ENCODE assay signal across 8 mouse cellular contexts in genomic region chr6:50312647-50313046, GRCm38 (mm10). TPM values are rescaled to one million over a fixed set of nuclear protein-coding genes. Genes with fewer than 3 reads are reported as not detected.
DNase-seq lines count a peak whose midpoint lies in the region; ATAC-seq and TF ChIP-seq lines count a peak whose summit lies in the region.

No protein-coding gene starts in this region.

- no peak for ATAC-seq in liver, embryonic 12.5 days
- ATAC-seq in limb, embryonic 11.5 days (ENCODE audit: insufficient number of reproducible peaks, low FRiP score, low TSS enrichment, low read depth), result 0 out of 2 replicates have a peak, but pooled peaks have one; percentile 35
- ATAC-seq in monocyte, adult 5-6 weeks (replicated peaks; ENCODE audit: insufficient number of reproducible peaks, low FRiP score, low TSS enrichment, poor library complexity, severe bottlenecking), result peak; percentile 90

- H3K27me3 ChIP-seq in liver, embryonic 12.5 days (replicated peaks), result no peaks in the 10 kb centered on the region
- no peaks in the 10 kb centered on the region for H3K27me3 ChIP-seq in embryonic facial prominence, embryonic 10.5 days (replicated peaks; ENCODE audit: low read depth, poor library complexity, severe bottlenecking)
- no peaks in the 10 kb centered on the region for H3K27me3 ChIP-seq in kidney, adult 2 months (replicated peaks; ENCODE audit: control insufficient read depth, insufficient read depth, low read length)
- no peaks in the 10 kb centered on the region for H3K27me3 ChIP-seq in limb, embryonic 11.5 days (ENCODE audit: control insufficient read depth, insufficient read depth, low read length)

- peak; percentile 93 for TF ChIP-seq CTCF in kidney, adult 2 months (conservative IDR thresholded peaks at IDR 0.05; ENCODE audit: insufficient read depth, insufficient read length, low read depth, low read length)

- H3K4me3 ChIP-seq in liver, embryonic 12.5 days, result no peak overlapping the region
- H3K4me3 ChIP-seq in embryonic facial prominence, embryonic 10.5 days, result no peak overlapping the region
- no peak overlapping the region for H3K4me3 ChIP-seq in kidney, adult 2 months (ENCODE audit: insufficient read depth, low read depth, low read length)
- H3K4me3 ChIP-seq in limb, embryonic 11.5 days (ENCODE audit: low read depth, low read length), result no peak overlapping the region

- 39% methylated on average over 4 of the region's 4 CpGs for WGBS in liver, embryonic 12.5 days (ENCODE audit: insufficient replicate concordance)
- 45% methylated on average over 4 of the region's 4 CpGs for WGBS in embryonic facial prominence, embryonic 10.5 days
- WGBS in kidney, adult 2 months, result 45% methylated on average over 4 of the region's 4 CpGs
- 37% methylated on average over 4 of the region's 4 CpGs for WGBS in limb, embryonic 11.5 days

- no peak for TF ChIP-seq POLR2A in kidney, adult 2 months (IDR thresholded peaks at IDR 0.05; ENCODE audit: low read depth, low read length)

- no peaks in the 10 kb centered on the region for H3K4me1 ChIP-seq in liver, embryonic 12.5 days
- H3K4me1 ChIP-seq in embryonic facial prominence, embryonic 10.5 days, result no peaks in the 10 kb centered on the region
- H3K4me1 ChIP-seq in kidney, adult 2 months (ENCODE audit: control insufficient read depth, insufficient read depth, low read length), result no peaks in the 10 kb centered on the region
- no peaks in the 10 kb centered on the region for H3K4me1 ChIP-seq in limb, embryonic 11.5 days (ENCODE audit: control insufficient read depth, insufficient read depth, low read length)

- no peak overlapping the region for H3K27ac ChIP-seq in liver, embryonic 12.5 days
- H3K27ac ChIP-seq in embryonic facial prominence, embryonic 10.5 days (replicated peaks), result no peak overlapping the region
- H3K27ac ChIP-seq in kidney, adult 2 months (ENCODE audit: insufficient read depth, low read depth, low read length), result no peak overlapping the region
- no peak overlapping the region for H3K27ac ChIP-seq in limb, embryonic 11.5 days (replicated peaks; ENCODE audit: low read depth, low read length)

- H3K9ac ChIP-seq in liver, embryonic 12.5 days, result no peak overlapping the region
- H3K9ac ChIP-seq in limb, embryonic 11.5 days (ENCODE audit: low read length), result no peak overlapping the region

- DNase-seq in liver, result peak; percentile 69
- DNase-seq in embryonic facial prominence, embryonic 10.5 days (ENCODE audit: low spot score), result peak; percentile 75
- DNase-seq in heart, adult 18-20 months, result peak; percentile 75 to 84
- peak; percentile 73 for DNase-seq in kidney, adult 2 months
- DNase-seq in limb, embryonic 11.5 days (ENCODE audit: low spot score), result peak; percentile 85
- peak; percentile 63 to 67 for DNase-seq in spleen, postnatal 36 days (ENCODE audit: low spot score in 2 of 2)

- H3K9me3 ChIP-seq in liver, embryonic 12.5 days (replicated peaks), result no peaks in the 10 kb centered on the region
- no peaks in the 10 kb centered on the region for H3K9me3 ChIP-seq in embryonic facial prominence, embryonic 10.5 days
- H3K9me3 ChIP-seq in limb, embryonic 11.5 days (ENCODE audit: control insufficient read depth, low read length), result no peaks in the 10 kb centered on the region

- H3K4me2 ChIP-seq in liver, embryonic 12.5 days, result no peak overlapping the region
- H3K4me2 ChIP-seq in limb, embryonic 11.5 days (ENCODE audit: low read depth, severe bottlenecking), result no peak overlapping the region

- H3K36me3 ChIP-seq in liver, embryonic 12.5 days, result no peaks in the 10 kb centered on the region
- no peaks in the 10 kb centered on the region for H3K36me3 ChIP-seq in embryonic facial prominence, embryonic 10.5 days (replicated peaks)
- peaks cover 5% of the 10 kb centered on the region for H3K36me3 ChIP-seq in kidney, adult 2 months (ENCODE audit: control insufficient read depth, insufficient read depth, low read length)
- no peaks in the 10 kb centered on the region for H3K36me3 ChIP-seq in limb, embryonic 11.5 days (ENCODE audit: control insufficient read depth, insufficient read depth, low read length)

RNA-seq across cellular contexts. Expression of gene Gsdme, which starts 49.0 kb away (rescaled TPM):
- 18.2 and 18.7 TPM in 2 replicates for polyA plus RNA-seq in liver, embryonic 12.5 days (2016; fragmentation: Nextera tagmentation; extraction: Ambion mirVana)
- 49.3 and 50.7 TPM in 2 replicates for polyA plus RNA-seq in embryonic facial prominence, embryonic 10.5 days (2016; fragmentation: Nextera tagmentation; extraction: Ambion mirVana)
- under 1 TPM; 0.30 to 0.44 TPM for total RNA-seq in heart, adult 18-20 months (2021)
- polyA plus RNA-seq in kidney, adult 2 months (2012; rRNA removed), result 4.5 and 5.4 TPM in 2 replicates
- polyA plus RNA-seq in limb, embryonic 11.5 days (2014; fragmentation: Nextera tagmentation; extraction: Ambion mirVana), result 43.1 and 45.3 TPM in 2 replicates
- 6.6 to 13.2 TPM (median 9.0 TPM) in 3 replicates for total RNA-seq in monocyte, adult 5-6 weeks (2017)
